Mouse (Mus musculus) neutrophil, adult 5-6 weeks (primary cell): Measurements from ENCODE around the gene Xrn1. TPM values are rescaled to one million over a fixed set of nuclear protein-coding genes. Genes with fewer than 3 reads are reported as not detected.
"Not testable (repeated sequence)": the region's sequence is repeated elsewhere in the genome, so short reads cannot be mapped to it uniquely, and the experiment has no call there.

Source experiments
- ATAC-seq: fragments of 151-379, 151-347 bp; 2 replicates; pipeline ENCODE4 v1.8.0; 2017; ENCODE audit warnings: mild to moderate bottlenecking, moderate TSS enrichment; ENCODE audit not compliant: insufficient number of reproducible peaks, poor library complexity, low FRiP score, severe bottlenecking; ENCODE audit errors: extremely low read depth
- total RNA-seq: library from RNA; stranded (forward); fragments of 200-1000 nt; gene quantifications from 2 replicates; pipeline ENCODE4 v1.2.3, GENCODE M21; 2017

Gene Xrn1
- total RNA-seq: 37.5 and 39.8 TPM in 2 replicates

GRCm38 (mm10) chr9:95954585-95955461 lies at the start of gene Xrn1:
Xrn1 (plus strand) TSS chr9:95954760.
- ATAC-seq: peak; percentile 99

- ATAC-seq: no peak
These were observed 21.7 kb upstream of the Xrn1 start for GRCm38 (mm10) chr9:95932855-95933254.

GRCm38 (mm10) chr9:95953658-95954057 lies 902 bp upstream of the Xrn1 start:
- no peak for ATAC-seq

- no peak; the same call in 1 of the 2 replicates for ATAC-seq
These were observed 355 bp upstream of the Xrn1 start for GRCm38 (mm10) chr9:95954226-95954584.

GRCm38 (mm10) chr9:95957611-95958010 lies 3.1 kb downstream of the Xrn1 start:
- ATAC-seq: no peak

GRCm38 (mm10) chr9:95958041-95958730 lies 3.6 kb downstream of the Xrn1 start:
- no peak for ATAC-seq

- not testable (repeated sequence) for ATAC-seq
These were observed 4.2 kb downstream of the Xrn1 start for GRCm38 (mm10) chr9:95958731-95959105.

- ATAC-seq: no peak
These were observed 4.7 kb downstream of the Xrn1 start for GRCm38 (mm10) chr9:95959246-95959645.

GRCm38 (mm10) chr9:95959732-95960428 lies 5.3 kb downstream of the Xrn1 start:
- ATAC-seq: no peak

- ATAC-seq: no peak
These were observed 6.5 kb downstream of the Xrn1 start for GRCm38 (mm10) chr9:95961058-95961457.

- no peak for ATAC-seq
These were observed 9.5 kb downstream of the Xrn1 start for GRCm38 (mm10) chr9:95964037-95964436.

- ATAC-seq: no peak
These were observed 23.7 kb downstream of the Xrn1 start for GRCm38 (mm10) chr9:95978279-95978678.

- no peak for ATAC-seq
These were observed 25.3 kb downstream of the Xrn1 start for GRCm38 (mm10) chr9:95979896-95980295.

GRCm38 (mm10) chr9:95992255-95992654 lies 37.7 kb downstream of the Xrn1 start:
- no peak for ATAC-seq

- no peak for ATAC-seq
These were observed 49.9 kb downstream of the Xrn1 start for GRCm38 (mm10) chr9:96004455-96004854.

- no peak for ATAC-seq
These were observed 56.1 kb downstream of the Xrn1 start for GRCm38 (mm10) chr9:96010664-96011063.

- peak; percentile 71; the same call in 1 of the 2 replicates for ATAC-seq
These were observed 69.4 kb downstream of the Xrn1 start for GRCm38 (mm10) chr9:96023921-96024320.

- no peak for ATAC-seq
These were observed 73.4 kb downstream of the Xrn1 start for GRCm38 (mm10) chr9:96027913-96028312.

- 0 out of 2 replicates have a peak, but pooled peaks have one; percentile 43 for ATAC-seq
These were observed 74.3 kb downstream of the Xrn1 start for GRCm38 (mm10) chr9:96028818-96029217.

GRCm38 (mm10) chr9:96029886-96030285 lies 75.3 kb downstream of the Xrn1 start:
- ATAC-seq: no peak
